Mouse (Mus musculus) adrenal gland, postnatal 14 days (tissue): ENCODE results near the gene Slc41a3. TPM values are rescaled to one million over a fixed set of nuclear protein-coding genes. Genes with fewer than 3 reads are reported as not detected.
A peak's percentile ranks its signal among the peaks of the same experiment; 100 is the strongest.
"Not testable (repeated sequence)": the region's sequence is repeated elsewhere in the genome, so short reads cannot be mapped to it uniquely, and the experiment has no call there.

Experiments
- DNase-seq: peaks from one replicate; pipeline ENCODE4 v3.0.0; 2021; ENCODE audit warnings: mixed read lengths
- total RNA-seq: library from RNA; stranded (reverse); gene quantifications from 2 replicates; pipeline ENCODE4 v1.2.3, GENCODE M21; 2021

The Slc41a3 gene
- total RNA-seq, 1 experiment from 2014 or later = 25.2 TPM

GRCm38 (mm10) chr6:90624184-90624583 lies 19.7 kb downstream of the Slc41a3 start:
- DNase-seq = peak; percentile 79

- DNase-seq = peak; percentile 61
These were observed 20.2 kb downstream of the Slc41a3 start for GRCm38 (mm10) chr6:90624733-90625132.

- no peak for DNase-seq
These were observed 20.9 kb downstream of the Slc41a3 start for GRCm38 (mm10) chr6:90625207-90625994.

- DNase-seq = no peak
These were observed 23.0 kb downstream of the Slc41a3 start for GRCm38 (mm10) chr6:90627556-90627955.

DNA sequence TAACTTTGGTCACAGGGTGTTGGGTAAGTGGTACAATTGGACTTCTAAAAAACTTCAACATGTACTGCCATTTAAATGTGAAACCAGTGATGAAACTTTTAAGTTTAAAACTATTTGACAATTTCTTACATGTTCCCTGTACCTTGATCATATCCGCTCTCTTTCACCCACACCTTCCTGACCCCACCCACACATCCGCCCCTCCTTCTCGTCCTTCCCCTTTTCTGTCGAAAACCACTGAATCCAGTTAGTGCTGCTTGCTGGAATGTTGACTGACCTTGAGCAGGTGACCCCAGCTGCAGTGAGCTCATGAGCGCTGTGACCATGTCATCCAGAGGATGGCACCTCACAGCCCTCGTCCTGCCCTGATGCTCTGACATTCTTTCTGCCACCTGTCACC lies 25.0 kb downstream of the Slc41a3 start:
- no peak for DNase-seq

GRCm38 (mm10) chr6:90630427-90630826 lies 25.9 kb downstream of the Slc41a3 start:
- DNase-seq = no peak

GRCm38 (mm10) chr6:90632526-90632925 lies 28.0 kb downstream of the Slc41a3 start:
- DNase-seq = not testable (repeated sequence)

GRCm38 (mm10) chr6:90635081-90635480 lies 30.6 kb downstream of the Slc41a3 start:
- no peak for DNase-seq

- DNase-seq = no peak
These were observed 31.1 kb downstream of the Slc41a3 start for GRCm38 (mm10) chr6:90635611-90636010.

DNA sequence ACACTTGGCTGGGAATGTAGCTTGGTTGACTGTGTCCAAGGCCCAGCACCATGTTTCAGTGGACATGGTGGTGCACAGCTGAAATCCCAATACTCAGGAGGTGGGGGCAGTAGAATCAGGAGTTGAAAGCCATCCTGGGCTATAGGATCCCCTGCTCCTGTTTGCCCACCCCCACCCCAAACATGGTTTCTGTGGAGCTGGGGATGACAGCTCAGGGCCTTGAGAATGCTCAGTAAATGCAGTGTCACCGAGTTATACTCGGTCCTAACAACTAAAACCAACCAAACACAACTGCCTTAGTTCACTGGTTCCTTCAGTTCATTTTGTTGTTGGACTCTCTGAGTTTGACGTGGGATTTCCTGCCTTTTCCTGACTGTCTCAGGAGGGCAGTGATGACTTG lies 38.5 kb downstream of the Slc41a3 start:
- DNase-seq = no peak

DNA sequence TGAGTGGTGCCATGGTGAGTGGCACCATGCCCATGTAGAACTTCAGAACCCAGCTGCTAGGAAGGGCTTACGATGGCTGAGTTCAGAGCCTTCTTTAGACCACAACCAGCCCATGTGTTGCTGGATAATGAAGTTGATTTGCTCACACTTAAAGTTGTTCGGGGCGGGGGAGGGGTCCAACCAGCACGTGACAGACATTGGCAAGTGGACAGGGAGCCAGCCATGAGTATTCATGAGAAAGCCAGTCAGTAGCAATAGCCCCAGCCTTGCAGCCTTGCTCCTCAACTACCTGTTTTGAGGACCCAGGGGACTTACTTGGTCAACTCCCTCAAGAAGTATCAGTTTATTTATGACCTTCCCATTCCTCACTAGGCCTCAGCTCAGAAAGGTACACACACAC lies 40.4 kb downstream of the Slc41a3 start:
- DNase-seq = no peak

DNA sequence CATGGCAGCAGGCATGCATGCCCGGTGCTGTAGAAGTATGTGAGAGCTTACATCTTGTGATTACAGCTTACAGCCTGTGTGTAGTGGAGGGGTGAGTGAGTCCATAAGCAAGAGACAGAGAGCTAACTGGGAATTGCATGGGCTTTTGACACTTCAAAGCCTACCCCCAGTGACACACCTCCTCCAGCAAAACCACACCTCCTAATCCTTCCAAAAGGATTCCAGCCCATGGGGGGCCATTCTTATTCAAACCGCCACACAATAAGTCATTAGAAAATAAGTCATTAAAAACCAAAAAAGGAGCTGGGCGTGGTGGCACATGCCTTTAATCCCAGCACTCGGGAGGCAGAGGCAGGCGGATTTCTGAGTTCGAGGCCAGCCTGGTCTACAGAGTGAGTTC lies 43.9 kb downstream of the Slc41a3 start:
- DNase-seq = no peak

GRCm38 (mm10) chr6:90649279-90649678 lies 44.8 kb downstream of the Slc41a3 start:
- DNase-seq = no peak

DNA sequence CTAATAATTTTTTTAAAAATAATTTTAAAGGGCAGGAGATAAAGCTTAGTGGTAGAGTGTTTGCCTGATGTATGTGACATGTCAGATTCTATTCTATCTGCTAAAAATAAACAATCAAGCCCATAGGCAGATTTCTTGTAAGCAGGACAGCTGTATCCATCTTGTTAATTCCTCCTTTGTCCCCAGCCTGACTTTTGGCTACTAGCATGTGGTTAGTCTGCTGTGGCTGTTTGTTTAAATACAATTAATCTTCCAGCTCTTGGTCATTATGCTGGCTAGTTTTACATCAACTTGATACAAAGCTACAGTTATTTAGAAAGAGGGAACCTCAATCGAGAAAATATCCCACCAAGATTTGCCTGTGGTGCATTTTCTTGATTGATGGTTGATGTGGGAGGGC lies 46.1 kb downstream of the Slc41a3 start:
- no peak for DNase-seq

DNA sequence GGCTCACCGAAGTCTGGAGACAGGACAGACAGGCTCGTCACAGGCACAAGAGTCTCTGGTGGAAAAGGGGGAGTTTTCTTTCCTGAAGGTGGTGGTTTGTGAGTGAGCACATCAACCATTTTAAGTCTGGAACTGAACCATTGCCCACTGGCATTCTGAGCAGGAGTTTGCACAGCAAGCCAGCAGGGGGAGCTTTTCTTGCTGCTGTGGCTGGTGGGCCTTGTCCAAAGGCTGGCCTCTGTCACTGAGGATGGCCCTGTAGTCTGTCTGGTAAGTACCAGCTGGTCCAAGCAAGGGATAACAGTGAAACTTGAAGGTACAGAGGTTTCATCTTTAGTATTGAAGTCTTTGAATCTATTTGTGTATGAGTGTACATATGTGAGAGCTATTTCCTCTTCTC lies 49.2 kb downstream of the Slc41a3 start:
- peak; percentile 81 for DNase-seq

- DNase-seq = peak; percentile 44
These were observed 51.9 kb downstream of the Slc41a3 start for GRCm38 (mm10) chr6:90656344-90656850.

DNA sequence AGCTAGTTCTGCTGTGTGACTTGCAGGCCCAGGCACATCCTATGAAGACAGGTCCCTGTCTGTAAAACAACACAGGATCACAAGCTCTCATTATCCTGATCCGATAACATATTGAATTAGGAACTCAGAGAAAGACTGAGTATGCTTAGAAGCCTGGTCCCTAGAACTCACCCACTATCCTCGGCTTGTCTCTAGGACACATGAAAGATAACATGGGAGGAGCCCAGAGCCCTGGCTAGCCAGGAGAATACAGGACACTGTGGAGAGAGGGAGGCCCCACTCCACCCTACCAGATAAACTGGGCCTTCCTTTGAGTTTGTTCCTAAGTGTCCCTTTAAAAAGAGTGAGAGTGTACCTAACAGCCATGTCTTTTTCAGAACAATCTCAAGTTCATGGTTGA lies 55.4 kb downstream of the Slc41a3 start:
- no peak for DNase-seq

GRCm38 (mm10) chr6:90660398-90661028 lies 56.0 kb downstream of the Slc41a3 start:
- DNase-seq = peak; percentile 50

DNA sequence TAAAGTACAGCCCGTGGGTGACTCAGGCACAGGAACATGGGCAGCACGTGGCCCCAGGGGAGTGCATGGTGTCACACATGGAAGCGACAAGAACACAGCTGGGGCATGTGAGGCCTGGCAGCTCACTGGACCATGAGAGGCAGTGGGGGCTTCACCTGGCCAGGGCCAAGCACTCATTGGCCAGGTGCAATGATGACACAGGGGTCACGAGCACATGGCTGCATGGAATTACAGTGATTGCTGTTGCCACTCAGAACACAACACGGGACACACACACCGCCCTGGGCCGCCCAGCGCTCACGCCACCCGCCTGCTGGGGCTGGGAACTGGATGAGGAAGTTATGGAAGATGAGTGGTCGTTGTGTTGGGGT lies 56.5 kb downstream of the Slc41a3 start:
- no peak for DNase-seq

DNA sequence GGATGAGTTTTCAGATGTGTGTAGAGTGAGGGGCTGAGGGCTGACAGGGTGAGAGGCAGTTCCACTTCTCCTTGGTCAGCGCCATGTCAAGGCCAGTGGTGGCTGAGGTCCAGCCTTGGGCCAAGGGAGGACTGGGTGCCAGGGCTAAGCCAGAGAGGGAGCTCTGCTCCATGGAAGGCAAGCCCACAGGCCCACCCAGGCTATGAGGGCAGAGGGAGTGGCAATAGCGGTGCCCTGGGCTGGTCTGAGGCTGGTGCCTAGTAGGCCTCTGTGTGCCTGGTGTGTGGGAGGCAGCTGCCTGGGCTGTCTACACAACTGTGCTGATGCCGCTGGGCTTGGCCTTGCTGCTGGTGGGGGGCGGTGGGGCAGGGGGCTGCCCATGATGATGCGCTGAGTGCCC lies 57.6 kb downstream of the Slc41a3 start:
- DNase-seq = peak; percentile 42

- DNase-seq = peak; percentile 35
These were observed 59.2 kb downstream of the Slc41a3 start for GRCm38 (mm10) chr6:90663736-90664135.

DNA sequence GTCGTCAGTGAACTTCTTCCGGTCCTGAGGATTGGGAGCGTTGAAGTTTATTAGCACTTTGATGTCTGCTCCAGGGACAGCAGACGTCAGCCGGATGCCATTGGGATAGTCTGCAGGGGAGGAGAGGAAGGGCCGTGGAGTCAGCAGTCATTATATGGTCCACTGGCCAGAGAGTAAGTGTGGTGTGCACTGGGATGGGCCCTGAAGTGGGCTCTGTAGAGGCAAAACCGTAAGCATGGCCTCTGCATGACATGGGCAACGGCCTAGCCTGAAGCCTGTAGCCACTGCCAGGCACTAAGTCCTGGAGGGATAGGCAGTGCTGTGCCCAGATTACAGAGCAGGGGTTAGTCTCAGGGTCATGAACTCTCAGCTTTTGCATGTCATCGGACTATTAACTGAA lies 64.2 kb downstream of the Slc41a3 start:
- no peak for DNase-seq

- peak; percentile 49 for DNase-seq
These were observed 74.2 kb downstream of the Slc41a3 start for GRCm38 (mm10) chr6:90678759-90679158.

DNA sequence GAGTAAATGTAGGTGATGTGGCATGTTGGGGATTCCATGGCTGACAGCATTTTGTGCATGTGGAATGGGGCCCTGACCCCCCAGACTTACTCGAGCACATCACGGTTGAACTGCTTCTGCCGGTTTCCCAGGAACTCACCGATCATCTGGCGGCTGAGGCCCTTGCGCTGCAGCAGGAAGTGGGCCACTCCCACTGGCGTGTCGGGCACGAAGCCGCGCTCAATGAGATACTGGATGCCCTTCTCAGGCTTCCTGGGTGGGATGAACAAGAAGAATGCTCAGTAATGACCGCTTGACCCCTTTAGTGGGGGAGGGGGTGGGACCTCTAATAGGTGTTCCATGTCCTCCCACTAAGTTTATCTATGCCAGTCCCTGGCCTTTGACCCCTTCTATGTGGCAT lies 75.9 kb downstream of the Slc41a3 start:
- DNase-seq = no peak
